Mouse (Mus musculus) right cerebral cortex, postnatal 36 days (tissue): ENCODE measurements around the gene Rae1.
A peak's percentile ranks its signal among the peaks of the same experiment; 100 is the strongest.

Source experiments
- DNase-seq, 2 experiments: peaks; one replicate each; pipeline ENCODE4 v3.0.0; 2022; ENCODE audit warnings: low spot score in 2 of 2, mixed read lengths in 1 of 2

Gene Rae1

GRCm38 (mm10) chr2:172999630-173000284, at the start of gene Rae1:
TSS of gene Rae1 (plus strand) at chr2:173000117.
- peak; percentile 96 to 97 for DNase-seq

GRCm38 (mm10) chr2:172950119-172950676, 49.7 kb upstream of the Rae1 start:
- DNase-seq = no peak

GRCm38 (mm10) chr2:172950722-172951121, 49.2 kb upstream of the Rae1 start:
- DNase-seq = no peak

GRCm38 (mm10) chr2:172951976-172952375, 47.9 kb upstream of the Rae1 start:
- DNase-seq = no peak

- no peak for DNase-seq
These were observed 41.3 kb upstream of the Rae1 start for GRCm38 (mm10) chr2:172958579-172958978.

- DNase-seq = no peak
These were observed 40.7 kb upstream of the Rae1 start for GRCm38 (mm10) chr2:172959006-172959768.

GRCm38 (mm10) chr2:172960350-172960749, 39.6 kb upstream of the Rae1 start:
- DNase-seq = no peak

- DNase-seq = no peak
These were observed 38.7 kb upstream of the Rae1 start for GRCm38 (mm10) chr2:172961211-172961610.

GRCm38 (mm10) chr2:172965249-172965648, 34.7 kb upstream of the Rae1 start:
- DNase-seq = no peak

- no peak for DNase-seq
These were observed 33.4 kb upstream of the Rae1 start for GRCm38 (mm10) chr2:172966480-172966879.

GRCm38 (mm10) chr2:172971865-172972264, 28.1 kb upstream of the Rae1 start:
- no peak for DNase-seq

- no peak for DNase-seq
These were observed 25.9 kb upstream of the Rae1 start for GRCm38 (mm10) chr2:172973806-172974565.

GRCm38 (mm10) chr2:172974701-172975100, 25.2 kb upstream of the Rae1 start:
- DNase-seq = no peak

- DNase-seq = no peak
These were observed 24.8 kb upstream of the Rae1 start for GRCm38 (mm10) chr2:172975159-172975558.

- DNase-seq = no peak
These were observed 23.2 kb upstream of the Rae1 start for GRCm38 (mm10) chr2:172976661-172977238.

- no peak for DNase-seq
These were observed 22.3 kb upstream of the Rae1 start, which contains the start of gene Spo11 for GRCm38 (mm10) chr2:172977409-172978130. TSS of gene Spo11 (plus strand) at chr2:172977700.

- no peak for DNase-seq
These were observed 21.7 kb upstream of the Rae1 start for GRCm38 (mm10) chr2:172978131-172978633.

- DNase-seq = no peak
These were observed 20.1 kb upstream of the Rae1 start for GRCm38 (mm10) chr2:172979666-172980345.

- no peak for DNase-seq
These were observed 16.9 kb upstream of the Rae1 start for GRCm38 (mm10) chr2:172982776-172983561.
